Mouse (Mus musculus): Measurements from ENCODE around the gene Gm906. TPM values are rescaled to one million over a fixed set of nuclear protein-coding genes. Genes with fewer than 3 reads are reported as not detected.

Gm906 gene
- polyA plus RNA-seq, 1 experiment from 2014 or later = not detected

Small RNA genes within 50 kb of the gene (microRNA-seq; reads per million reads assigned to microRNA genes)
- not detected for gene Gm24017

Other genes starting within 250 kb of the Gm906 start
- 37.8 and 39.5 TPM in 2 replicates for gene Fbxw17, start 167.6 kb upstream of the Gm906 start, polyA plus RNA-seq (2015; fragmentation: Nextera tagmentation; extraction: Ambion mirVana)
- not detected in 2 replicates for gene Gm47429, start 193.6 kb upstream of the Gm906 start, polyA plus RNA-seq (2015; fragmentation: Nextera tagmentation; extraction: Ambion mirVana)
- not detected in 2 replicates for gene Nutm2, start 217.0 kb upstream of the Gm906 start, polyA plus RNA-seq (2015; fragmentation: Nextera tagmentation; extraction: Ambion mirVana)

Data from midbrain, embryonic 16.5 days (tissue).